Mouse (Mus musculus) embryonic fibroblast, embryonic 13.5 days (primary cell): ENCODE measurements around the gene Rad54l2.

Experiments used
- CTCF ChIP-seq: IDR thresholded peaks from 2 replicates; pipeline ENCODE4 v1.5.1; 2011; ENCODE audit warnings: mild to moderate bottlenecking, control low read depth, low read length, moderate library complexity, borderline replicate concordance; ENCODE audit not compliant: insufficient read depth
- POLR2A ChIP-seq: IDR thresholded peaks from 2 replicates; pipeline ENCODE4 v1.6.1; 2011; ENCODE audit warnings: low read depth, mild to moderate bottlenecking, control low read depth, low read length, moderate library complexity

DNA sequence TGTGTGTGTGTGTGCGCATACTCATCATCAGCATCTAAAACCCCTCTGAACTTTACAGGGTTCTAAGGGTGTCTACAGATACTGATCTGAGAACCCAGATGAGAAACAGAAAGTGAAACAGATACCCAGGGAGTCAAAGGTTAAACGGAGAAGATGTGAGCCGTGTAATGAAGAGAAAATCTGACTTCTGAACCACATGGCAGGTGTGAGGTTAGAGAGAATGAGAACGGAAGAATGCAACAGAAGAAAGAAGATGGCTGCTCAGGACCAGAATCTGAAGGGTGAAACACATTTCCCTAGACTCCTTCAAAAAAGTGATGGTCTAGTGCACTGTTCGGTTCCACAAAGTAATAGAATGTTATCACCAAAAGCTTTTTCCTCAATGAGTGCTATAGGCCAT is 36.9 kb downstream of the Rad54l2 start:
- TF ChIP-seq CTCF (no peak), POLR2A (no peak)
